Mouse (Mus musculus) olfactory bulb, adult 2 months (tissue): ENCODE measurements around the gene Pdk2.

Source experiments
- CTCF ChIP-seq: fragments of 200-500 bp; IDR thresholded peaks from 2 replicates; pipeline ENCODE4 v1.5.1; 2012; ENCODE audit warnings: low read depth, mild to moderate bottlenecking, low read length, moderate library complexity; ENCODE audit not compliant: insufficient read depth
- POLR2A ChIP-seq: fragments of 200-500 bp; IDR thresholded peaks from 2 replicates; pipeline ENCODE4 v1.6.1; 2012; ENCODE audit warnings: mild to moderate bottlenecking, low read depth, low read length, moderate library complexity; ENCODE audit not compliant: insufficient read depth

GRCm38 (mm10) chr11:94978947-94979346 lies 62.2 kb downstream of the Pdk2 start:
- TF ChIP-seq CTCF (peak; percentile 89), POLR2A (peak; percentile 54; the same call in 1 of the 2 replicates)
